Mouse (Mus musculus) E14TG2a.4 (cell line): ENCODE measurements at regions not wholly inside any gene's neighbourhood (a gene's known extent, or its start where the extent isn't known, plus 50 kb on each side); places are given as distances from the start of the nearest gene placed in this dataset.

Experiments
- H3K27me3 ChIP-seq: 2 replicates; pipeline ENCODE4 v1.6.1; 2014; ENCODE audit warnings: low read length, control low read depth; ENCODE audit not compliant: insufficient read depth
- H3K36me3 ChIP-seq: 2 replicates; pipeline ENCODE4 v1.6.1; 2014; ENCODE audit warnings: low read length, control low read depth; ENCODE audit not compliant: insufficient read depth
- H3K4me1 ChIP-seq: replicated peaks from 2 replicates; pipeline ENCODE4 v1.6.1; 2014; ENCODE audit warnings: low read depth, low read length, control low read depth
- H3K4me3 ChIP-seq: replicated peaks from 2 replicates; pipeline ENCODE4 v1.5.1; 2014; ENCODE audit warnings: mild to moderate bottlenecking, low read length
- H3K9me3 ChIP-seq: 2 replicates; pipeline ENCODE4 v1.6.1; 2014; ENCODE audit warnings: low read length, control low read depth
- CTCF ChIP-seq: conservative IDR thresholded peaks from 2 replicates; pipeline ENCODE4 v1.5.1; 2014; ENCODE audit warnings: low read length
- NANOG ChIP-seq: IDR thresholded peaks from 2 replicates; pipeline ENCODE4 v1.6.1; 2014; ENCODE audit warnings: borderline replicate concordance, low read length, mixed read lengths
- POU5F1 ChIP-seq: IDR thresholded peaks from 2 replicates; pipeline ENCODE4 v1.6.1; 2014; ENCODE audit warnings: low read length, borderline replicate concordance

GRCm38 (mm10) chr5:149815879-149816278 lies 137.8 kb downstream of the B3glct start:
- Histone ChIP-seq H3K9me3 (no peaks in the 10 kb centered on the region), H3K27me3 (peaks cover 34% of the 10 kb centered on the region), H3K36me3 (no peaks in the 10 kb centered on the region), H3K4me1 (peaks cover 19% of the 10 kb centered on the region), H3K4me3 (no peak overlapping the region)
- peak; percentile 91 for TF ChIP-seq CTCF
- TF ChIP-seq POU5F1, result no peak
- TF ChIP-seq NANOG, result no peak

- no peaks in the 10 kb centered on the region for H3K36me3 ChIP-seq
- H3K9me3 ChIP-seq, result no peaks in the 10 kb centered on the region
- H3K27me3 ChIP-seq, result peaks cover 16% of the 10 kb centered on the region
- no peak for TF ChIP-seq NANOG
- TF ChIP-seq CTCF, result no peak
- H3K4me3 ChIP-seq, result no peak overlapping the region
- H3K4me1 ChIP-seq, result peaks cover 19% of the 10 kb centered on the region
Measured at GRCm38 (mm10) chr5:149818812-149819211, 140.8 kb downstream of the B3glct start.

- Histone ChIP-seq H3K36me3 (no peaks in the 10 kb centered on the region), H3K4me1 (peaks cover 20% of the 10 kb centered on the region), H3K9me3 (no peaks in the 10 kb centered on the region), H3K27me3 (peaks cover 6% of the 10 kb centered on the region; the same call in 1 of the 2 replicates), H3K4me3 (no peak overlapping the region)
- TF ChIP-seq POU5F1 (no peak), CTCF (no peak), NANOG (no peak)
Measured at GRCm38 (mm10) chr5:149823821-149824220, 145.8 kb downstream of the B3glct start.

- no peak for TF ChIP-seq NANOG
- TF ChIP-seq CTCF, result peak; percentile 33
- TF ChIP-seq POU5F1, result no peak
Measured at GRCm38 (mm10) chr5:149827599-149827998, 149.6 kb downstream of the B3glct start.

GRCm38 (mm10) chr5:149831122-149831861 lies 153.3 kb downstream of the B3glct start:
- TF ChIP-seq CTCF (peak; percentile 62), NANOG (no peak), POU5F1 (no peak)
- Histone ChIP-seq H3K9me3 (no peaks in the 10 kb centered on the region), H3K4me3 (peak overlapping the region; percentile 61), H3K36me3 (no peaks in the 10 kb centered on the region), H3K4me1 (peaks cover 33% of the 10 kb centered on the region), H3K27me3 (peaks cover 19% of the 10 kb centered on the region)

More at GRCm38 (mm10) chr5:149827599-149827998, 149.6 kb downstream of the B3glct start:
- Histone ChIP-seq H3K36me3 (no peaks in the 10 kb centered on the region), H3K4me3 (no peak overlapping the region), H3K9me3 (no peaks in the 10 kb centered on the region), H3K4me1 (peaks cover 40% of the 10 kb centered on the region), H3K27me3 (peaks cover 12% of the 10 kb centered on the region)

- Histone ChIP-seq H3K36me3 (no peaks in the 10 kb centered on the region), H3K4me3 (no peak overlapping the region), H3K27me3 (peaks cover 35% of the 10 kb centered on the region), H3K4me1 (peaks cover 5% of the 10 kb centered on the region; the same call in 1 of the 2 replicates), H3K9me3 (no peaks in the 10 kb centered on the region)
- TF ChIP-seq NANOG, result no peak
- TF ChIP-seq CTCF, result no peak
- no peak for TF ChIP-seq POU5F1
Measured at GRCm38 (mm10) chr5:149837379-149837778, 159.3 kb downstream of the B3glct start.

DNA sequence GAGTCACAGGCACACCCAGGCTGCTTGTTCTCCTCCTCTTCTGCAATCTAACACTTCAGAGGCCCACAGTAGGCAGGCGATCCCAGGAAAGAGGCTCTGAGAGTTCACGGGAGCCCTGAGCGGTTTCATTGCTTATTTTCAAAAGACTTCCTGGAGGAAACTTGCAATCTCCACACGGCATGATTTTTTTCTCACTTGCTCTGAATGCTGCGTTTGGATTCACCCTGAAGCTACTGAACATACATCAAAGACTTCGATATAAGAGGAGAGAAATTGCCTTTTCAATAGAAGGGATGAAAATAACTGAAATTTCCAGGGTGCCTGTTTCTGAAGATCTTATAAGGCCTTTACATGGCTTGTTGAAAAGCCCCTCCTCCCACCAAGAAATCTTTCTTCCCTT lies 164.5 kb downstream of the B3glct start:
- H3K4me1 ChIP-seq, result peaks cover 37% of the 10 kb centered on the region
- H3K9me3 ChIP-seq, result no peaks in the 10 kb centered on the region
- H3K4me3 ChIP-seq, result no peak overlapping the region
- no peak for TF ChIP-seq POU5F1
- no peak for TF ChIP-seq NANOG
- TF ChIP-seq CTCF, result no peak
- H3K27me3 ChIP-seq, result peaks cover 43% of the 10 kb centered on the region
- no peaks in the 10 kb centered on the region for H3K36me3 ChIP-seq

GRCm38 (mm10) chr5:149843310-149843709 lies 165.3 kb downstream of the B3glct start:
- Histone ChIP-seq H3K36me3 (no peaks in the 10 kb centered on the region), H3K9me3 (no peaks in the 10 kb centered on the region), H3K27me3 (peaks cover 46% of the 10 kb centered on the region), H3K4me1 (peaks cover 37% of the 10 kb centered on the region), H3K4me3 (no peak overlapping the region)
- TF ChIP-seq NANOG, result no peak
- TF ChIP-seq POU5F1, result no peak
- TF ChIP-seq CTCF, result no peak
